Mouse (Mus musculus): ENCODE data around the gene Kat2b. TPM values are rescaled to one million over a fixed set of nuclear protein-coding genes. Genes with fewer than 3 reads are reported as not detected.
A peak's percentile ranks its signal among the peaks of the same experiment; 100 is the strongest.
"Not testable (repeated sequence)": the region's sequence is repeated elsewhere in the genome, so short reads cannot be mapped to it uniquely, and the experiment has no call there.

Gene Kat2b
- polyA plus RNA-seq, 1 experiment from 2014 or later, result 9.7 TPM

GRCm38 (mm10) chr17:53570932-53571331 lies 4.3 kb downstream of the Kat2b start:
- not testable (repeated sequence) for H3K4me3 ChIP-seq; H3K27me3 ChIP-seq; ATAC-seq (replicated peaks; ENCODE audit: insufficient number of reproducible peaks, insufficient read depth, low FRiP score, low read depth); H3K4me2 ChIP-seq; H3K9me3 ChIP-seq (replicated peaks); H3K9ac ChIP-seq; H3K36me3 ChIP-seq
- peak overlapping the region; percentile 87 for H3K27ac ChIP-seq
- 87% methylated on average over 5 of the region's 5 CpGs for WGBS
- H3K4me1 ChIP-seq (replicated peaks), result peaks cover 33% of the 10 kb centered on the region

- H3K36me3 ChIP-seq, result no peaks in the 10 kb centered on the region
- H3K9ac ChIP-seq, result no peak overlapping the region
- no peak overlapping the region for H3K4me3 ChIP-seq
- 30% methylated on average over 4 of the region's 4 CpGs for WGBS
- H3K27ac ChIP-seq, result 0 out of 2 replicates have a peak overlapping the region, but pooled peaks have one; percentile 3
- peaks cover 45% of the 10 kb centered on the region for H3K4me1 ChIP-seq (replicated peaks)
- H3K9me3 ChIP-seq (replicated peaks), result no peaks in the 10 kb centered on the region
- no peak for ATAC-seq (replicated peaks; ENCODE audit: insufficient number of reproducible peaks, insufficient read depth, low FRiP score, low read depth)
- no peak overlapping the region for H3K4me2 ChIP-seq
- no peaks in the 10 kb centered on the region for H3K27me3 ChIP-seq
Measured at GRCm38 (mm10) chr17:53573019-53573556, 6.4 kb downstream of the Kat2b start.

- Histone ChIP-seq H3K4me3 (no peak overlapping the region), H3K27ac (0 out of 2 replicates have a peak overlapping the region, but pooled peaks have one; percentile 67), H3K4me1 (replicated peaks) (peaks cover 33% of the 10 kb centered on the region), H3K9ac (no peak overlapping the region), H3K4me2 (no peak overlapping the region), H3K27me3 (no peaks in the 10 kb centered on the region), H3K9me3 (replicated peaks) (no peaks in the 10 kb centered on the region), H3K36me3 (no peaks in the 10 kb centered on the region)
- WGBS, result 62% methylated on average over 2 of the region's 2 CpGs
- ATAC-seq (replicated peaks; ENCODE audit: insufficient number of reproducible peaks, insufficient read depth, low FRiP score, low read depth), result no peak
Measured at GRCm38 (mm10) chr17:53577151-53577550, 10.5 kb downstream of the Kat2b start.

- Histone ChIP-seq H3K9me3 (replicated peaks) (no peaks in the 10 kb centered on the region), H3K27ac (peak overlapping the region; percentile 67; the same call in 1 of the 2 replicates), H3K4me3 (no peak overlapping the region), H3K4me2 (no peak overlapping the region), H3K4me1 (replicated peaks) (peaks cover 39% of the 10 kb centered on the region), H3K36me3 (no peaks in the 10 kb centered on the region), H3K27me3 (no peaks in the 10 kb centered on the region), H3K9ac (no peak overlapping the region)
- WGBS, result 50% methylated on average over 5 of the region's 5 CpGs
- ATAC-seq (replicated peaks; ENCODE audit: insufficient number of reproducible peaks, insufficient read depth, low FRiP score, low read depth), result no peak
Measured at GRCm38 (mm10) chr17:53577754-53578153, 11.1 kb downstream of the Kat2b start.

GRCm38 (mm10) chr17:53578249-53578648 lies 11.6 kb downstream of the Kat2b start:
- H3K4me2 ChIP-seq, result peak overlapping the region; percentile 34; the same call in 1 of the 2 replicates
- no peaks in the 10 kb centered on the region for H3K9me3 ChIP-seq (replicated peaks)
- H3K36me3 ChIP-seq, result no peaks in the 10 kb centered on the region
- ATAC-seq (replicated peaks; ENCODE audit: insufficient number of reproducible peaks, insufficient read depth, low FRiP score, low read depth), result no peak
- peaks cover 41% of the 10 kb centered on the region for H3K4me1 ChIP-seq (replicated peaks)
- H3K27me3 ChIP-seq, result no peaks in the 10 kb centered on the region
- H3K27ac ChIP-seq, result peak overlapping the region; percentile 67
- H3K4me3 ChIP-seq, result no peak overlapping the region
- 0 out of 2 replicates have a peak overlapping the region, but pooled peaks have one; percentile 10 for H3K9ac ChIP-seq
- 78% methylated on average over 6 of the region's 6 CpGs for whole genome bisulfite sequencing

- Histone ChIP-seq H3K9me3 (replicated peaks) (no peaks in the 10 kb centered on the region), H3K4me2 (peak overlapping the region; percentile 34), H3K4me1 (replicated peaks) (peaks cover 40% of the 10 kb centered on the region), H3K4me3 (no peak overlapping the region), H3K9ac (no peak overlapping the region), H3K27ac (peak overlapping the region; percentile 67), H3K27me3 (no peaks in the 10 kb centered on the region), H3K36me3 (no peaks in the 10 kb centered on the region)
- ATAC-seq (replicated peaks; ENCODE audit: insufficient number of reproducible peaks, insufficient read depth, low FRiP score, low read depth), result peak; percentile 68; the same call in 1 of the 2 replicates
- 21% methylated on average over 9 of the region's 9 CpGs for WGBS
Measured at GRCm38 (mm10) chr17:53578776-53579175, 12.1 kb downstream of the Kat2b start.

- H3K27ac ChIP-seq, result peak overlapping the region; percentile 67; the same call in 1 of the 2 replicates
- H3K27me3 ChIP-seq, result no peaks in the 10 kb centered on the region
- no peak overlapping the region for H3K4me3 ChIP-seq
- no peaks in the 10 kb centered on the region for H3K9me3 ChIP-seq (replicated peaks)
- no peaks in the 10 kb centered on the region for H3K36me3 ChIP-seq
- no peak for ATAC-seq (replicated peaks; ENCODE audit: insufficient number of reproducible peaks, insufficient read depth, low FRiP score, low read depth)
- WGBS, result 71% methylated on average over 4 of the region's 4 CpGs
- no peak overlapping the region for H3K9ac ChIP-seq
- H3K4me1 ChIP-seq (replicated peaks), result peaks cover 47% of the 10 kb centered on the region
- H3K4me2 ChIP-seq, result no peak overlapping the region
Measured at GRCm38 (mm10) chr17:53579612-53580011, 13.0 kb downstream of the Kat2b start.

GRCm38 (mm10) chr17:53580237-53580636 lies 13.6 kb downstream of the Kat2b start:
- no peak overlapping the region for H3K4me3 ChIP-seq
- H3K9ac ChIP-seq, result no peak overlapping the region
- no peak overlapping the region for H3K4me2 ChIP-seq
- no peak for ATAC-seq (replicated peaks; ENCODE audit: insufficient number of reproducible peaks, insufficient read depth, low FRiP score, low read depth)
- peaks cover 51% of the 10 kb centered on the region for H3K4me1 ChIP-seq (replicated peaks)
- no peaks in the 10 kb centered on the region for H3K9me3 ChIP-seq (replicated peaks)
- H3K27me3 ChIP-seq, result no peaks in the 10 kb centered on the region
- no peaks in the 10 kb centered on the region for H3K36me3 ChIP-seq
- no peak overlapping the region for H3K27ac ChIP-seq
- 64% methylated on average over 3 of the region's 3 CpGs for WGBS

- 41% methylated on average over 4 of the region's 4 CpGs for WGBS
- H3K4me1 ChIP-seq (replicated peaks), result peaks cover 58% of the 10 kb centered on the region
- no peak overlapping the region for H3K4me2 ChIP-seq
Measured at GRCm38 (mm10) chr17:53582026-53582585, 15.4 kb downstream of the Kat2b start.

GRCm38 (mm10) chr17:53582805-53583204 lies 16.1 kb downstream of the Kat2b start:
- Histone ChIP-seq H3K27ac (peak overlapping the region; percentile 25), H3K4me1 (replicated peaks) (peaks cover 56% of the 10 kb centered on the region), H3K27me3 (no peaks in the 10 kb centered on the region), H3K9ac (no peak overlapping the region), H3K9me3 (replicated peaks) (no peaks in the 10 kb centered on the region), H3K4me2 (no peak overlapping the region), H3K4me3 (no peak overlapping the region), H3K36me3 (no peaks in the 10 kb centered on the region)
- 84% methylated on average over 7 of the region's 7 CpGs for WGBS
- no peak for ATAC-seq (replicated peaks; ENCODE audit: insufficient number of reproducible peaks, insufficient read depth, low FRiP score, low read depth)

More at GRCm38 (mm10) chr17:53582026-53582585, 15.4 kb downstream of the Kat2b start:
- Histone ChIP-seq H3K9me3 (replicated peaks) (no peaks in the 10 kb centered on the region), H3K36me3 (no peaks in the 10 kb centered on the region), H3K9ac (no peak overlapping the region), H3K27ac (peak overlapping the region; percentile 25), H3K4me3 (no peak overlapping the region), H3K27me3 (no peaks in the 10 kb centered on the region)
- ATAC-seq (replicated peaks; ENCODE audit: insufficient number of reproducible peaks, insufficient read depth, low FRiP score, low read depth), result no peak

- H3K36me3 ChIP-seq, result no peaks in the 10 kb centered on the region
- peak overlapping the region; percentile 70 for H3K27ac ChIP-seq
- no peak for ATAC-seq (replicated peaks; ENCODE audit: insufficient number of reproducible peaks, insufficient read depth, low FRiP score, low read depth)
- no peaks in the 10 kb centered on the region for H3K27me3 ChIP-seq
- 56% methylated on average over 11 of the region's 11 CpGs for WGBS
- H3K9me3 ChIP-seq (replicated peaks), result no peaks in the 10 kb centered on the region
- peak overlapping the region; percentile 19; the same call in 1 of the 2 replicates for H3K4me2 ChIP-seq
- H3K9ac ChIP-seq, result no peak overlapping the region
- peaks cover 52% of the 10 kb centered on the region for H3K4me1 ChIP-seq (replicated peaks)
- no peak overlapping the region for H3K4me3 ChIP-seq
Measured at GRCm38 (mm10) chr17:53583846-53584579, 17.4 kb downstream of the Kat2b start.

Measured in heart, embryonic 15.5 days (tissue).